Mouse (Mus musculus): ENCODE measurements around the gene Mrps2. TPM values are rescaled to one million over a fixed set of nuclear protein-coding genes. Genes with fewer than 3 reads are reported as not detected.

Gene Mrps2
- total RNA-seq, 2 experiments from 2014 or later, result 21.1 to 22.9 TPM

GRCm38 (mm10) chr2:28517206-28517909 is 49.5 kb downstream of the Mrps2 start:
- DNase-seq (ENCODE audit: low spot score), result peak; percentile 85

DNA sequence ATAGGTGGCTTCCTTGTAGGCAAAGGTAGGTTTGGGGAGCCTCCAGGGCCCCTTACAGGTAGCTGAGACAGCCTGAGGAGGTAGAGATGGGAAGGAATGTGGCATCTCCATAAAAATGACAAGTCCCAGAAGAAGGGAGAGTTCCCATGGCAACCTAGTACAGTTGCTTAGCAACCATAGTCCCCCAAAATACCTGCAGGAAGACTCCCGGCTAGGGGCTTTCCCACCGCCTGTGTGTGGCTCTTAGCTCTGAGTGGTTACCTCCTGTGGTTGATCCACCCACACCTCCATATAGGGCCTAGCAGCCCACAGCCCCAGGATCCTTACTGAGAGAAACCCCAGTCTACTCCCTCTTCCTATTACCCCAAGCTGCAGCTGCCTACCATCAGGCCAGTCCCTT is 50.4 kb downstream of the Mrps2 start:
- DNase-seq (ENCODE audit: low spot score), result no peak

- no peak for DNase-seq (ENCODE audit: low spot score)
Measured at GRCm38 (mm10) chr2:28520581-28520980, 52.7 kb downstream of the Mrps2 start.

Other genes with a start within 250 kb of the Mrps2 start
- 1 to 10 TPM; 2.4 to 3.0 TPM for gene Ppp1r26, start 21.3 kb upstream of the Mrps2 start, total RNA-seq (2021)
- not detected for gene 1700007K13Rik, start 1.7 kb upstream of the Mrps2 start, total RNA-seq (2021)
- gene Gbgt1, start 28.8 kb downstream of the Mrps2 start, total RNA-seq (2021), result under 1 TPM; 0.81 to 0.89 TPM
- under 1 TPM in 1 of 2 experiments, not detected in 1; 0.74 TPM for gene Gm10134, start 38.0 kb downstream of the Mrps2 start, total RNA-seq (2021)
- gene Ralgds, start 45.1 kb downstream of the Mrps2 start, total RNA-seq (2021), result 1 to 10 TPM; 6.1 to 8.9 TPM
- under 1 TPM in 1 of 2 experiments, not detected in 1; 0.16 TPM for gene Cel, start 95.3 kb downstream of the Mrps2 start, total RNA-seq (2021)
- gene Gtf3c5, start 115.7 kb downstream of the Mrps2 start, total RNA-seq (2021), result 1 to 10 TPM; 7.2 to 8.9 TPM
- not detected for gene Gfi1b, start 153.9 kb downstream of the Mrps2 start, total RNA-seq (2021)
- 10 to 100 TPM; 40.6 to 45.6 TPM for gene Tsc1, start 173.2 kb downstream of the Mrps2 start, total RNA-seq (2021)
- gene Spaca9, start 231.7 kb downstream of the Mrps2 start, total RNA-seq (2021), result not detected
- not detected for gene Ak8, start 232.1 kb downstream of the Mrps2 start, total RNA-seq (2021)